In the genomic region with DNA sequence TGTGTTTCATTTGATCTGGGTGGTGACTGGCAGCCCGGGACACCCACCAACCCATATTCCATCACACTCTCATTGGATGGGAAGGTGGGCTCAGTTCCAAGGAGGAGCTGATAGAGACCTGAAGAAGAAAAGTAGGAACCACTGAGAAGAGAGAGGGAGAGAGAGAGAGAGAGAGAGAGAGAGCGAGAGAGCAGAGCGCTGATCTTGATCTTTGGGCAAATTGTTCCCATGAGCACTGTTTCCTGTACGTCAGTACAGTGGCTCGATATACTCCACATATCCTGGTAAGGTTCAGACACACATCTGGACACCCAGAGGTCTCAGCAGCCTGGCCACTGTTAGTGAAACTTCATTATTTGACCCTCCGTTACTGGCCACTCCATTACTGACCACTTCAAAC, we compare ENCODE assay signal across 12 mouse cellular contexts. TPM values are rescaled to one million over a fixed set of nuclear protein-coding genes. Genes with fewer than 3 reads are reported as not detected.
DNase-seq lines count a peak whose midpoint lies in the region; ATAC-seq and TF ChIP-seq lines count a peak whose summit lies in the region.
"Had no signal": no experiment of that assay in that cellular context is flagged by ENCODE, and none has a peak within 500 bp of the region (broad histone marks: within the 10 kb centered on the region; RNA-seq: fewer than 3 reads in every experiment).

A gene (plus strand): TSS at position 314 of the 400 bp plus-strand sequence.

- no peak within 1 kb of the TSS for H3K4me3 ChIP-seq in forebrain, embryonic 12.5 days (replicated peaks)
- H3K4me3 ChIP-seq in forebrain, postnatal 0 days (ENCODE audit: low read depth, low read length): no peak within 1 kb of the TSS
- H3K4me3 ChIP-seq in left cerebral cortex, adult 2 months: no peak within 1 kb of the TSS
- H3K4me3 ChIP-seq in embryonic facial prominence, embryonic 14.5 days (ENCODE audit: low read depth, low read length): peak within 1 kb of the TSS; percentile 5; the same call in 1 of the 2 replicates
- H3K4me3 ChIP-seq in limb, embryonic 15.5 days: peak within 1 kb of the TSS; percentile 25
- H3K4me3 ChIP-seq: heart, adult 2 months had no signal

- H3K9ac ChIP-seq in forebrain, embryonic 12.5 days: no peak within 1 kb of the TSS
- no peak within 1 kb of the TSS for H3K9ac ChIP-seq in forebrain, postnatal 0 days
- peak within 1 kb of the TSS; percentile 4; the same call in 1 of the 2 replicates for H3K9ac ChIP-seq in embryonic facial prominence, embryonic 14.5 days (ENCODE audit: low read depth, low read length)
- H3K9ac ChIP-seq in limb, embryonic 15.5 days: no peak within 1 kb of the TSS

- H3K4me2 ChIP-seq in forebrain, embryonic 12.5 days: peak within 1 kb of the TSS; percentile 6; the same call in 1 of the 2 replicates
- H3K4me2 ChIP-seq in forebrain, postnatal 0 days (ENCODE audit: low read depth): no peak within 1 kb of the TSS
- peak within 1 kb of the TSS; percentile 33 for H3K4me2 ChIP-seq in embryonic facial prominence, embryonic 14.5 days (ENCODE audit: low read depth, low read length)
- peak within 1 kb of the TSS; percentile 33 for H3K4me2 ChIP-seq in limb, embryonic 15.5 days

- no peak for ATAC-seq in forebrain, embryonic 12.5 days (ENCODE audit: low FRiP score)
- ATAC-seq in forebrain, postnatal 0 days: no peak
- ATAC-seq in embryonic facial prominence, embryonic 14.5 days (ENCODE audit: low read depth): no peak
- no peak for ATAC-seq in limb, embryonic 15.5 days (ENCODE audit: insufficient number of reproducible peaks, low FRiP score, low TSS enrichment, low read depth)
- no peak for ATAC-seq in inflammation-experienced regulatory T-cells, adult 6 months

- no peak for DNase-seq in forebrain, postnatal 0 days
- DNase-seq in left cerebral cortex, adult 2 months (ENCODE audit: extremely low spot score in 1 of 2, low spot score in 2 of 2): no peak
- DNase-seq in left cerebral cortex, adult 8-10 months (ENCODE audit: low spot score in 2 of 2): no peak
- no peak for DNase-seq in embryonic facial prominence, embryonic 14.5 days (ENCODE audit: low spot score)
- no peak for DNase-seq in frontal cortex, postnatal 14 days (ENCODE audit: low spot score in 2 of 2)
- DNase-seq: adrenal gland, postnatal 36 days; kidney, postnatal 36 days had no signal

- H3K9me3 ChIP-seq in forebrain, embryonic 12.5 days: 0 out of 2 replicates have a peak, but pooled peaks cover 5% of the 10 kb centered on the region
- no peaks in the 10 kb centered on the region for H3K9me3 ChIP-seq in forebrain, postnatal 0 days (ENCODE audit: low read length)
- no peaks in the 10 kb centered on the region for H3K9me3 ChIP-seq in embryonic facial prominence, embryonic 14.5 days (ENCODE audit: control insufficient read depth, low read length)
- no peaks in the 10 kb centered on the region for H3K9me3 ChIP-seq in limb, embryonic 15.5 days

- H3K27ac ChIP-seq in forebrain, embryonic 12.5 days: no peak within 1 kb of the TSS
- H3K27ac ChIP-seq in forebrain, postnatal 0 days (ENCODE audit: low read depth, low read length): no peak within 1 kb of the TSS
- H3K27ac ChIP-seq in left cerebral cortex, adult 2 months: 0 out of 2 replicates have a peak within 1 kb of the TSS, but pooled peaks have one; percentile 7
- H3K27ac ChIP-seq in embryonic facial prominence, embryonic 14.5 days (replicated peaks; ENCODE audit: low read depth, low read length): peak within 1 kb of the TSS; percentile 65
- H3K27ac ChIP-seq in limb, embryonic 15.5 days: peak within 1 kb of the TSS; percentile 77
- H3K27ac ChIP-seq: heart, adult 2 months; macrophage had no signal

- no peaks in the 10 kb centered on the region for H3K36me3 ChIP-seq in forebrain, embryonic 12.5 days (replicated peaks)
- H3K36me3 ChIP-seq in forebrain, postnatal 0 days (ENCODE audit: insufficient read depth): no peaks in the 10 kb centered on the region
- no peaks in the 10 kb centered on the region for H3K36me3 ChIP-seq in embryonic facial prominence, embryonic 14.5 days (ENCODE audit: control insufficient read depth, insufficient read depth, low read length)
- no peaks in the 10 kb centered on the region for H3K36me3 ChIP-seq in limb, embryonic 15.5 days

- H3K4me1 ChIP-seq in forebrain, embryonic 12.5 days: peaks cover 11% of the 10 kb centered on the region
- H3K4me1 ChIP-seq in forebrain, postnatal 0 days (ENCODE audit: insufficient read depth): no peaks in the 10 kb centered on the region
- H3K4me1 ChIP-seq in embryonic facial prominence, embryonic 14.5 days (ENCODE audit: control insufficient read depth, insufficient read depth, low read length): peaks cover 15% of the 10 kb centered on the region; the same call in 1 of the 2 replicates
- H3K4me1 ChIP-seq in limb, embryonic 15.5 days: peaks cover 36% of the 10 kb centered on the region

- intact Hi-C loops in left cerebral cortex, adult 2 months (cut with DNase I): no loop called here

- no peaks in the 10 kb centered on the region for H3K27me3 ChIP-seq in forebrain, embryonic 12.5 days
- H3K27me3 ChIP-seq in forebrain, postnatal 0 days (ENCODE audit: insufficient read depth, low read length): no peaks in the 10 kb centered on the region
- no peaks in the 10 kb centered on the region for H3K27me3 ChIP-seq in embryonic facial prominence, embryonic 14.5 days (replicated peaks; ENCODE audit: control insufficient read depth, insufficient read depth, low read length)
- no peaks in the 10 kb centered on the region for H3K27me3 ChIP-seq in limb, embryonic 15.5 days

- TF ChIP-seq CTCF in forebrain, postnatal 0 days (IDR thresholded peaks at IDR 0.05; ENCODE audit: low read depth): no peak
- no peak for TF ChIP-seq CTCF in left cerebral cortex, adult 2 months (IDR thresholded peaks at IDR 0.05)

- 89% methylated on average over 6 of the region's 6 CpGs for WGBS in forebrain, embryonic 12.5 days
- 88% methylated on average over 6 of the region's 6 CpGs for WGBS in forebrain, postnatal 0 days
- 68% methylated on average over 6 of the region's 6 CpGs for WGBS in embryonic facial prominence, embryonic 14.5 days
- 64% methylated on average over 6 of the region's 6 CpGs for WGBS in limb, embryonic 15.5 days

RNA-seq across cellular contexts. Expression of the gene that starts here (rescaled TPM):
- polyA plus RNA-seq in forebrain, embryonic 12.5 days (2016; fragmentation: Nextera tagmentation; extraction: Ambion mirVana): 1.1 and 1.9 TPM in 2 replicates
- 2.8 and 10.4 TPM in 2 replicates for total RNA-seq in forebrain, postnatal 0 days (2014; rRNA removed)
- polyA plus RNA-seq in forebrain, postnatal 0 days (2015; fragmentation: Nextera tagmentation; extraction: Ambion mirVana): 3.5 and 3.8 TPM in 2 replicates
- under 1 TPM in 1 of 2 experiments, not detected in 1; 0.49 TPM for total RNA-seq in left cerebral cortex, adult 2 months (2021)
- total RNA-seq in left cerebral cortex, adult 8-10 months (2022): not detected
- 27.3 and 53.0 TPM in 2 replicates for polyA plus RNA-seq in embryonic facial prominence, embryonic 14.5 days (2014; fragmentation: Nextera tagmentation; extraction: Ambion mirVana)
- 171 and 257 TPM in 2 replicates for polyA plus RNA-seq in limb, embryonic 15.5 days (2015; fragmentation: Nextera tagmentation; extraction: Ambion mirVana)
- polyA plus RNA-seq in inflammation-experienced regulatory T-cells, adult 6 months (2017; shearing (Covaris generic)): 1 to 10 TPM in 1 of 3 experiments, under 1 TPM in 1, not detected in 1; 0.46 to 5.6 TPM
- polyA plus RNA-seq: macrophage had no signal

Comparison
In these comparisons a context has a peak if more than half of its experiments do, and no peak if none do; other contexts are left out.
1. H3K27ac ChIP-seq: peak in left cerebral cortex, adult 2 months (single experiment), embryonic facial prominence, embryonic 14.5 days (single experiment) and limb, embryonic 15.5 days (single experiment); none in forebrain, embryonic 12.5 days (single experiment) and forebrain, postnatal 0 days (single experiment).
2. H3K4me3 ChIP-seq: peak in embryonic facial prominence, embryonic 14.5 days (single experiment) and limb, embryonic 15.5 days (single experiment); none in forebrain, embryonic 12.5 days (single experiment), forebrain, postnatal 0 days (single experiment) and left cerebral cortex, adult 2 months (single experiment).